Mouse (Mus musculus) testis, adult 2 months (tissue): Measurements from ENCODE around the gene Hyal3.

Source experiments
- CTCF ChIP-seq: fragments of 200-500 bp; IDR thresholded peaks from 2 replicates; pipeline ENCODE4 v1.5.1; 2012; ENCODE audit warnings: low read depth, mild to moderate bottlenecking, inconsistent platforms, low read length, moderate library complexity; ENCODE audit not compliant: control insufficient read depth, insufficient read depth, insufficient replicate concordance
- POLR2A ChIP-seq: fragments of 200-500 bp; IDR thresholded peaks from 2 replicates; pipeline ENCODE4 v1.6.1; 2012; ENCODE audit warnings: low read depth, mild to moderate bottlenecking, inconsistent platforms, low read length, moderate library complexity; ENCODE audit not compliant: control insufficient read depth

- TF ChIP-seq CTCF (no peak), POLR2A (no peak)
Measured at GRCm38 (mm10) chr9:107628721-107629410, 48.2 kb downstream of the Hyal3 start.
